Mouse (Mus musculus) spleen, embryonic (tissue): Measurements from ENCODE around the gene Selenom.

Experiments
- CTCF ChIA-PET: fragments of 350-600 bp; sonication (Branson Sonifier 250); formaldehyde crosslinking; loops from one replicate; lab custom pipeline; 2022; lab: Charles Lee

Gene Selenom

DNA sequence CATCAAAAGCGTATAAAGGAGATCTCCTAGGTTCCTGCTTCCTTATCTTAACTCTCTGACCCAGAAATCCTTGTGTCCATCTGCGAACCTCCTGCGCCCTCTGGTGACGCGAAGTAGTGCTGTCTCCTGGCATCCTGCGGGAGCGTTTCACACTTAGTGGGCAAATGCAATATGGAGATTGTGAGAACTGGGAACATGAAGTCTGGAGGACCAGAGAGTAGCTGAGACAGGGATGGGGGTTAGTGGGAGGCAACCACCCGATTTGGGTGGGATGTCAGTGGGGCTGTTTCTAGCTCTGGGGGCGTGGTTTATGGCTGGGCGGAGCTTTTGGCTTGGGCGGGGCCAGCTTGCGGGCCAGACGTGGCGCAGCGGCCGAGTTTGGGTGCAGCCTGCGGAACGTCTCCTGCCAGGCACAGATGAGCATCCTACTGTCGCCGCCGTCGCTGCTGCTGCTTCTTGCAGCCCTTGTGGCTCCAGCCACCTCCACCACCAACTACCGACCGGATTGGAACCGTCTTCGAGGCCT, at the start of gene Selenom:
Gene Selenom (plus strand): TSS at position 156 of the 526 bp plus-strand sequence.
- CTCF ChIA-PET, result interaction anchor here (1.3 kb wide), 1 partner anchor 25 kb away, joined by 3 read pairs; no protein-coding TSS in a partner anchor

DNA sequence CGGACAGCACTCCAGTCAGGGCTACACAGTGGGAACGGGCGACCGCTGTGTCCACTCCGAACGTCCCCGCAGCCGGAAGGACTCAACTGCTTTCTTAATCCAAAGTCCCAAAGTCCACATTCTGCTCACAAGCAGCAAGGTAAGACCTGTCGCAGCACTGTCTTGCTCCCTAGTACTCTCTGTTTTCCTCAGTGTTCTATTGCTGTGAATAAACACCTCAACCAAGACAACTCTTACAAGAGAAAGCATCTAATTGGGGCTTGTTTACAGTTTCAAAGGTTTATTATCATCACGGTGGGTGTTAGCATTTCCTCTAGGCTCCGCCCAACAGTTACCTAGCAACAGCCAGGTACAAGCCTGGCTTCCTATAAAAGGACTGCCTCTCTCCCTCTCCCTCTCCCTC, 43.0 kb upstream of the Selenom start:
- CTCF ChIA-PET, result interaction anchor here (0.5 kb wide), 1 partner anchor 255 kb away, joined by 6 read pairs; no protein-coding TSS in a partner anchor

DNA sequence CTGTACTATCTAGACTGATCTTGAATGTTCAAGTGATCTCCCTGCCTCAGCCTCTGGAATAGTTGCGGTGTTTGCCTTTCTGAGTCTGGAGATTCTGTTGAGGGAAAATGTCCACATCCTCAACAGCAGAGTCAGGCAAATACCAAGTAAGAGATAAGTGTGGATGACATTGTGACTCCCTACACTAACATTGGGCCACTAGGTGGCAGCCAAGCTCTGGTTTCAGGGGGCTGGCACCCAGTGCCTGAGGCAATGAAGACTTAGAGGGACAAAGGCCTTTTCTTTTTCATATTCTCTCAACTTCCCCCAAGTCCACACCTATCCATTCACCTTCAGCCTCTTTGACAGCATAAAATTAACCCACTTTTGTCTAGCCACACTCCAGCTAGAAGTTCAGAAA, 42.0 kb upstream of the Selenom start:
- CTCF ChIA-PET, result interaction anchor here (0.5 kb wide), 1 partner anchor 176 kb away, joined by 5 read pairs; no protein-coding TSS in a partner anchor

DNA sequence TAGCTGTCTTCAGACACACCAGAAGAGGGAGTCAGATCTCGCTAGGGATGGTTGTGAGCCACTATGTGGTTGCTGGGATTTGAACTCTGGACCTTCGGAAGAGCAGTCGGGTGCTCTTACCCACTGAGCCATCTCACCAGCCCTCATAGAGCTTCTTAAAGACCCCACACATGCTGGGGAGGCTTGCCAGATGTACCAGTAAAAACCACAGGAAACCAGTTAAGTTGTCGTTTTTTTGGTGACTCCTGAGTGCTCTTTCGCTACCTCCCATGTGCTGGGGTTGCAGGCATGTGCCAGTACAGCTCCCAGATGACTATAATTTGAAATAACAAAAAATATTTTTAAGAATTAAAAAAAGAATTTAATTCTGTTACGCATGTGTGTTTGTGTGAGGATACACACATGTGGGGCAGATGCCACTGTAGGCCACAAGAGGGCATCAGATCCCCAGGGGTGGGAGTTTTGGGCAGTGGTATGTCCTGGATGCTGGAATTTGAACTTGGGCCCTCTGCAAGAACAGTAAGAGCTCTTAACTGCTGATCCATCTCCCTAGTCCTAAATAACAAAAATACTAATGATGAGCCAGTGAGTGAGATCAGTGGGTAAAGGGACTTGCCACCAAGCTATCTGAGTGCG, 39.9 kb upstream of the Selenom start:
- CTCF ChIA-PET, result interaction anchor here (0.6 kb wide), 1 partner anchor 31 kb away, joined by 3 read pairs; no protein-coding TSS in a partner anchor

DNA sequence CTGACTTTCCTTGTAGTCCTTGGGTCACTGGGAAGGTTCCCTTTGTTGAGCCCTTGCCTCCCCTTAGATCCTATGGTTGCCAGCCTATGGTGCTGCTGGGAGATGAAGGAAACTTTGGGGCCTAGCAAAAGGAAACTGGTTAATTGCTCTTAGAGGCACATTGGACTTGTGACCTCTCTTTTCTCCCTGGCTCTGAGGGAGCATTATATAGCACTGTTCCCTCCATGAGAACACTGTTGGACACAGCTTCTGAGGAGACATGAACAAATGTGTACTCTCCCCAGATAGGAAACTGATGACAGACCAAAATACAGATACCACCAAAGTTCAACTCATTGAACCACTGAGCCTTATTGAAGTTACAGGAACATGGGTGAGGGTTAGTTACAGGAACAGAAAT, 39.0 kb upstream of the Selenom start:
- CTCF ChIA-PET, result interaction anchor here (0.6 to 0.8 kb wide), 2 partner anchors 31 to 83 kb away, joined by 3 read pairs; no protein-coding TSS in a partner anchor

DNA sequence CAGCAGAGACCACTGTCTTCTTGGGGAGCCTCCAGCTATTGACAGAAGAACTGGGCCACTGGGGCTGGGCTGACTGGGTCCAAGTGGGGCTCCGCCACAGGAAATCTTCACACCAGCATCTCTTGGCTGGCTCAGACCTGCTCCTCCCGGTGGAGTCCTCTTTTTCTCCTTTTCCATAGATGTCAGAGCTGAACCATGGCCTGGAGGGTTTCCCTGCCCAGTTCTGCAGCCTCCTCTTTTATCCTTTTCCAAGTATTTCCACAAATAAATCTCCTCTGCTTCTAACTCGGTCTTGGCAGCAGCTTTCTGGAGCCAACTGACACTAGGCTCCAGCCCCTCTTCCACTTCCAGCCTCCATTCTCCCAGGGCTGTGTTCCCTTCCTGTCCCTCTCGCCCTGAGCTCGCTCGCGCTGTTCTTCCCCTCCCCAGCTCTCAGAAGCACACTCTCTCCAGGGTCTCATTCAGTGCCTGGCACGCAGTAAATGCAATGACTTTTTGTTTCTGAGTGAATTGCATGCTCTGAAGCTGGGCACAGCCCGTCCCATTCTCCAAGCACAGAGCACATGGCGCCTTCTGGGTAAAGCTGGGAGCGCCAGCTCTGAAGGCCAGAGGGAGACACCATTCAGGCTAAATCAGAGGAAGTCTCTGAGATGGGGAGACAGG, 30.4 kb upstream of the Selenom start:
- CTCF ChIA-PET, result no interaction called here

DNA sequence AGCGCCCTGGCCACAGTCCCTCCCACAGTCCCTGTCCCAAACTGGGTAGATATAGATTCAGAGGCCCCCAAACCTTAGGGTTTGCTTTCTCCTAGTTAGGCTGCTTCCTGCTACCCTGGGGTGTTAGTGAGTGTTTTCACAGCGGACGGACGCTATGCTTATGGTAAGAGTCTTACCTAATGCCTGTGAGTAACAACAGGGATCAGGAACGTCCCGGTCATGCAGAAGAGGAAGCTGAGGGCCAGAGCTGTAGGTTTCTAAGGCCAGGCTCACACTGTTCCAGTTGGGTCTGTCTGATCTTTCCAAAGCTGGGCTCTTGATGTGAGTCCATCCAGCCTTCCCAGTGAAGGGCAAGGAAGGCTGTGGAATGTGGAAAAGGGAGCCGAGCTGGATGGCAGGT, 28.1 kb upstream of the Selenom start:
- CTCF ChIA-PET, result interaction anchor here (0.5 kb wide), 1 partner anchor 52 kb away, joined by 3 read pairs; no protein-coding TSS in a partner anchor

DNA sequence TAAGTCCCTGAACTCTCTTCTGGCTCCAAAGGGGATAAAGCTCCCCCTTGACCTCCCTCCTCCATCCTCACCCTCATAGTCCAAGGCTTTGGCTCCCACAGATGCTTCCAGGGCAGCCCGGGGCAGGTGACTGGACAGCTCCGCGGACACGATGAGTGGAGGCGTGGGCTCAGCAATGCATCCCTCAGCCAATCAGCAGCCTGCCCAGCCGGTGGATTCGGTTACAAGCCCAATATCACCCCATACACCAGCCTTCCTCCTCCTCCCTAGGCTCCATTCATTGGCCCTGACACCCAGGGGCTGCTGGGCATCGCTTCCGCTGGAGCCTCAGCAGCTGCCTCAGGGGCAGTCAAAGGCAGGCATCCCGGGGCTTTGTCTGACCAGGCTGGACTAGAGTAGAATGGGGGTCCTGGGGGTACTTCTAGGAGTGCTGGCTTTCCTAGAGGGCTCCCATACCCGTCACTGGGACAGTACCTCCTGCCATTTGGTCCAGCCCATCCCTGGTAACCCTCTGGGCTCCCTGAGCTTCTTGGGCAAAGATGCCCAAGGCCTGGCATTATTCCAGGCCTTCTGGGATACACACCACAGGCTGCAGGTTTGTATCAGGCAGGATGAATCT, 26.4 kb upstream of the Selenom start, which contains the start of gene Pla2g3:
Gene Pla2g3 (plus strand): TSS at position 333 of the 619 bp plus-strand sequence.
- CTCF ChIA-PET, result no interaction called here

DNA sequence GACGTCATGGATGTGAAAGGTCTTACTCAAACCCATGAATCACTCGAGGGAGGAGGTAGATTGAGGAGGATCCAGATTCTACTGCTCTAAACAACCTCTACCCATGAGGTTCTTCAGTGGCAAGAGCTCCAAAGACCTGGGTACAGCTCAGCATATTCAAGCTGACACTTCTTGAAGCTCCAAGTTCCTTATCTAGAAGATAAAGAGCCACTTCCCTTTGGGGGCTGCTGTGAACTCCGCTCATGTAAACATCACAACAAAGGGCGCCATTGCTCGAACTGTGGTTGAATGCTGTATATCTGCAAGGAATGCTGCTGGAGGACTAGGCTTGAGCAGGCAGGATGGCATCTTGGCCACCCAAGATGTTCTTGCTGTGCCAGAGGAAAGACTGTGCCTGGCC, 25.4 kb upstream of the Selenom start:
- CTCF ChIA-PET, result interaction anchor here (0.6 kb wide), 1 partner anchor 25 kb away, joined by 3 read pairs; the partner anchor contains the start of gene Selenom

DNA sequence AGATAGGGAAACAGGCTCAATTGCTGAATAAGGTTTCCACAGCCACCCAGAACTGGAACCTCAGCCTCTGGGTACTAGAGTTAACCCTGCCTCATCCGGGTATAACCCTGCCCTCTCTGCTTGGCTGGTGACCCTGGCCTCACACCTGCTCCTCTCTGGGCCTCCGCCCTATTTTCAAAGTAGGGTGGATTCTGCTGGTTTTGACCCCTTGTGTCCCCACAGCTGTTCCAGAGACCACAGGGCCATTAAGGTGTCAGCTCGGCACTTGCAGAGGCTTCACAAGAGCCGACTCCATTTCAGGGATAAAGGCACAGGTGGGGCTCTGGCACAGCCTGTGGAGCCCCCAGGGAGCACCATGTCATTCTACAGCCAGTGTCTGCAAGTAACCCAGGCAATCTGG, 21.7 kb upstream of the Selenom start:
- CTCF ChIA-PET, result no interaction called here

DNA sequence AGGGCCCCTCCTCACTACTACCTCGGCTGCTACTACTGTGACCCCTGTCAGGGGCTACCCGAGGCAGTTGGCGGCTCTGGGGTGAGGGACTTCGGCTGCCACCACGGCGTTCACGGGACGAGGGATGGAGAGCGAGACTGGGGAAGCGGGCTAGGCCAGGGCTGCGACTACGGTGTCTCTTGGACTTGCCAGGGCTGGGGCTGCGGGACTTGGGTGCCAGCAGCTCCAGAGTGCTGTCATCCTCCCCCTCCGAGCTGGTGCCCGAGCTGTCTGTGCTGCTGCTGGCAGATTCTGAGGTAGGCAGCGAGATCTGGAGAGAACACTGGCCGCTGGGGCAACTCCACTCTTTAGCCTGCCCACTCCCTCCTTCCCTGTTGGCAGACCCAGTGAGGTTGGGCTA, 19.6 kb upstream of the Selenom start:
- CTCF ChIA-PET, result no interaction called here

DNA sequence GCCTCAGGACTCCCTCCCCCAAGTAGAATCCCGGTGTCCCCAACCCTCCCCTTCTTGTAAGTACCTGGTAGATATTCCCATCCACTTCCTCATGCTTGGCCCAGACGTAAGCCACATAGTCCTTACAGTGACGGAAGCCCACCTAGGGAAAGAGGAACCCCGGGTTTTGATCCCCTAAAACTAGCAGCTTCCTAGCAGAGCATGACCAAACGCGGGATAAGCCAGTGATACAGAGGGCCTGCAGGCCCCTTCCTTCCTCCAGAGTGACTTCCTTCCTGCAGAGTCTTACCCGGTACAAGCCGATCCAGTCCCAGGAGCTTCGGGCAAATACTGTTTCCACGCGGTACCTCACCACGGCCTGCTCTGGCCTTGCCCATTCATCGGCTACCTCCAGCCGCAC, 19.0 kb upstream of the Selenom start:
- CTCF ChIA-PET, result no interaction called here

DNA sequence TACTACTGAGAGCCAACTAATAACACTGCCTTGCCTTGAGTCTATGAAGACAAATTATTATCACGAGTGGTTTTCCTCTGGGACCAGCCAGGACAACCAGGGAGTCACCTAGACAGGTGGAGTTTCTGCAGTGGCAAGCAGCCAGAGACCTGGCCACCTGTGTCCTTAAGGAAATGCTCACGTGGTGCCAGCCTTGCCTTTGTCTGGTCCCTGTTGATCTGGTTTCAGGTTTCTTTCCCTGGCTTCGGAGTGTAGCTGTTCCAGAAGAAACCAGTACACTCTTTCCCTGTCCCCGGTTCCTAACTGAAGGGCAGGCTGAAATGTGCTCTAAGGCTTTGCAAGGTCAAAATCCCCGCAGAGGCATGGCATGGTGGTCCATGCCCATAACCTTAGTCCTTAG, 17.7 kb upstream of the Selenom start:
- CTCF ChIA-PET, result no interaction called here

DNA sequence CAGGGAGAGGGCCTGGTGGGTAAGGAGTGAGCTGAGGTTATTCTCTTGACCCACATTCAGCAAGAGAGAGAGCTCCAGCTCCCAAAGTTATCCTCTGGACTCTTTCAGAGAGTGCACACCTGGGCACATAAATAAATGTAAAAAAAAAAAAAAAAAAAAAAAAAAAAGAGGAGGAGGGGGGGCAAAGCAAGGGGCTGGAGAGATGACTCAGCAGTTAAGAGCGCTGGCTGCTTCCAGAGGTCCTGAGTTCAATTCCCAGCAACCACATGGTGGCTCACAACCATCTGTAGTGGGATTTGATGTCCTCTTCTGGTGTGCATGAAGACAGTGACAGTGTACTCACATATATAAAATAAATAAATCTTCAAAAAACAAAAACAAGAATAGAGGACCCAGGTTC, 17.2 kb upstream of the Selenom start:
- CTCF ChIA-PET, result no interaction called here

DNA sequence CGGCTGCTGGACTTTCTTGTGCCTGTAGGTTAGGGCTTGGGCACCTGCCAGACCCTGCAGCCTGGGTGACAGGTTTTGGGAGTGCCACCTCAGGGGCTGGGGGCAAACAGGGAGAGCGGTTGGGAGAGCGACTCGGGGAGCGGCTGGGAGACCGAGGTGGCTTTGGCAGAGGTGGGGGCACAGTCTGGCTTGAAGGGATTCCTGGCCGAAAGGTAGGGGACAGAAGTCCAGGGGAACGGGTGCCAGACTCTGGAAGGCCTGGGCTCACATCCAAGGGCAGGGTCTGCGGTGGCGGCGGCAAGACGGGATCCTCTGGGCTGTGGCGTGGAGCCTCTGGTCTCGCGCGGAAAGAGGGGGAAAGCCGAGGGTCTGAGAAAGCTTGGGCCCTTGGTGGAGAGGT, 12.4 kb upstream of the Selenom start:
- CTCF ChIA-PET, result no interaction called here

DNA sequence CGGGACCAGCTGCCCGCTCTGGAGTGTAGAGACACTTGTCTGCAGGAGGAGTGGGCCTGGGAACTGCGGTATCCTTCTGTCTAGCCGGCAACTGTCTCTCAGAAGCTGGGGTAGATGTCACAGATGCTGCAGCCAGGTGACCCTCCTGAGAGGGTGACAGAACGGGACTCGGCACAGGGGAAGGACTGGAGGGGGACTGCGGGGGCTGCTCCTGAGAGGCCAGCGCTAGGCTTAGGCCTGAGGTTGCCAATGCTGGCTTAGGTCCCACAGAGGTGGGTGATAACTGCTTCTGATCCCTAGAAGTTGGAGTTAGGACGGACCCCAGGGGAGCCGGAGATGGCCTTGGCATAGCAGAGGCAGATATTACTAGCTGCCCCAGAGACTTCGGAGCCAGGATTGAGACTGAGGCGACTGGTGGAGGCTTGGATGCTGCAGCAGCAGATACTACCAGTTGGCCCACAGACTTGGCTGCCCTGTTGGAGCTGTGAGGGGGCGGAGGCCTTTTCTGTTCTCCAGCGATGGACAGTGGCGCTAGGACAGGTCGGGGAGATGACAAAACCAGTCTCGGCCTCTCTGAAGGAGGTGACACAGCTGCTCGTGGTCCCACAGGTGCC, 11.9 kb upstream of the Selenom start:
- CTCF ChIA-PET, result no interaction called here

DNA sequence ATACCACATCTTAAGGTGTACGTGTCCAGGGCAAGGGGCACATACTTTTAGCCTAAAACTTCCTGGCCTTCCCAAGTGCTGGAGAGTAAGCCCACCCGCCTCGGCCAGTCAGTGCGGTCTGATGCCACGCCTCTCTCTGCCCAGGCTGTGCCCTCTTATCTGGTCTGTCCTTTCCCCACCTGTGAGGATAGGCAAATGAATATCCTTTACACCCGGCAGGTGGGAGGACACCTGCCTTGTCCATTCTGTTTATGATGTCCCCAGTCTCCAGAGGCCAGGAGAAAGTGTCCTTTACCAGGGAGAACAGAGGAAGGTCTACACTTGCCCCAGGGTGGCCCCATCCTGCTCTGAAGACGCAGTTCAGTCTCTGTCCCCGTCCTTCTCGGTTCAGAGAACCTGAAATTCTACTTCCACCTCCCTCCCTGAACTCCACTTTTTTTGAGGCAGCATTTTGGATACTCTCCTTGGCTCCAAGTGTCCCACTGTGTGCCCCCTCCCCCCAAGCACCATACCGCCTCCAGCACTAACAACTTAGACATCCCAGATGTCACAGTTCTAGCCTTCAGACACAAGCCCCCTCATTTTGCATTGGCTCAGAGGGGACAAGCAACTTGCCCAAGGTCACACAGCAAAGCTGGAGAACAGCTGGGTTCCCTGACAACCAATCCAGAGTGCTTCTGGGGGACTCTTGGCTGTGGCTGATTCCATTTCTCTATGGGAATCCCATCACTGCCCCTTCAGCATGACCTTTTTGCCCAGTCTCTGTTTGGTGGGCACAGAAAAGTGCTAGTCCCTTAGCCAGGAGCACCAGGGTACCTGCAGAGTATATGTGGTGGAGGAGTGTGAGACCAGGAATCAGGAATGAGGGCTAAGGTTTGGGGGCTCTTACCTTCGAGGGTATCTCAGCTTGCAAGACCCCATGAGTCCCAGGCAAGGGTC, 10.5 kb upstream of the Selenom start:
- CTCF ChIA-PET, result no interaction called here

DNA sequence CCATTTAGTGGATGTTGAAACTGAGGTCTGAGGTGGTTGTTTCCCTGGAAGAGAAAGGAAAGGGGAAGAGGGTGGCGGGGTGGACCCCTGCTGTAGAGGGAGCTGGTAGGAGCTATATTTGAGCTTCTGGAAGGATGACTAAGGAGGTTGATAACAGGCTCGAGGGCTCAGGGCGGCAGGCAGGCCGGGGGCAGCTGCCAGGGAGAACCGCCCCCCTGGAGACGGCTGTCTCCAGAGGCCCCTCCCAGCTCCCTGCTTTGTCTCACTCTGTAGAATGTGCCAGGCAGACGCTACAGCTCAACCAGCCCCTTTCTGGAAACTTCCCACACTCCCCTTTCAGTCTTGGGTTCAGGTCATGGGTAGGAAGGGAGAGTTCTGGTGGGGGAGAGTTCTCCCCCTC, 6.3 kb upstream of the Selenom start:
- CTCF ChIA-PET, result interaction anchor here (0.6 kb wide), 1 partner anchor 259 kb away, joined by 6 read pairs; no protein-coding TSS in a partner anchor

DNA sequence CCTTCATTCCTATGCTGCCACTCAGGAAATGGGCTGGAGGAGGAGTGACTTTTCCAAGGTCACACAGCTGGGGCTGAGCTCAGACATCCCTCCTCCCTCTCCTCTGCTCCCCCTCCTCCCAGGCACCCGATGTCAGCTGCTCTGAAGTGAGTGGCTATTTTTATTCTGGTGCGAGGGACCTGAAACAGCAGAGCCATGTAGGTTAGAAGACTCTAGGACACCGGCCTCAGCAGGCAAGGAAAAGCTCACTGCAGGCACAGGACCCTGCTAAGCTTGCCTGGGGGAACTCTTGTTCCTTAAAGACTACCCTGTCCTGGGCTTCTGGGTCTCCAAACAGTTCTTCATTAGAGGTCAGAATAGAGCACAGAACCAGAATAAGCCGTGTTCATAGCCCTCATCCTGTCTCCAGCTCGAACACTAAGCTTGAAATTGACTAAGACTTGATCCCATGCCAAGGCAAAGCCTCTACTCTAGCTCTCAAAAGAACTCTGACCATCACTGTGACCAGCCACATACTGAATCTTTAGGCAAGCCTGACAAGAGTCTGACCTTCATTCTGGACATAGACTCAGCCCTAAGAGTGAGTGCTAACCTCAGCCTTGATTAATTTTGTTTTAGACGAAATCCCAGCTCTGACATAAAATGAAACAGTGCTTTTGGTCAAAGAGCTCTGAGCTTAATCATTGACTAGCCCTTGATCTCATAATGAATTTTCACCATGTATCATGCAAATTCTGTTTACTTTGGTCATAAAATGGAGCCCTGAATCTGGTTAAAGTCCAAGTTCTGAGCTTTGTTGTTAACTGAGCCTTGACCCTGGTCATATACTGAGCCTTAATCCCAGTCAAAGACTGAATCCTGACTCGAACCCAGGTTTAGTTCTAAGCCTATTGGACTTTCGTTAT, 5.1 kb upstream of the Selenom start:
- CTCF ChIA-PET, result no interaction called here
